Mouse (Mus musculus): ENCODE measurements around the gene Olfr970.
"Not testable (repeated sequence)": the region's sequence is repeated elsewhere in the genome, so short reads cannot be mapped to it uniquely, and the experiment has no call there.

Olfr970 gene

DNA sequence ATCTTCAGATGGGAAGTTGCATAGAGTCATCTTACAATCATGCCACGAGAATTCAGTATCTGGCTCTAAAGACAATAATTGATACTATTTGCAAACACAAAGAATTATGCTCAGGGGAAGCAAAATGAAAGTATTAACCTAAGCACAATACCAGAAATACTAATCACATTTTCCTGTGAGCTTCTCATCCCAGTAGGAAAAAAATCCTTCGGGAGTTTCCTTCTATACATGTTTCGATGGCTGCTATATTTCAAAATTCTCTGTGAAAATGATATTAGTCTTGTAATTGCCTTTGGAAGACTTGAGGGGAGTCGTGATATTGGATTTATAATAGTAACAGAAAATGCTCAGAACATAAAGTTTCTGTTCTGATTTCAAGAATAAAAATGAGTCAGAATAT is at the start of gene Olfr970:
TSS of gene Olfr970 (plus strand) at position 301 of the 400 bp plus-strand sequence.
- DNase-seq (ENCODE audit: low spot score), result no peak

DNA sequence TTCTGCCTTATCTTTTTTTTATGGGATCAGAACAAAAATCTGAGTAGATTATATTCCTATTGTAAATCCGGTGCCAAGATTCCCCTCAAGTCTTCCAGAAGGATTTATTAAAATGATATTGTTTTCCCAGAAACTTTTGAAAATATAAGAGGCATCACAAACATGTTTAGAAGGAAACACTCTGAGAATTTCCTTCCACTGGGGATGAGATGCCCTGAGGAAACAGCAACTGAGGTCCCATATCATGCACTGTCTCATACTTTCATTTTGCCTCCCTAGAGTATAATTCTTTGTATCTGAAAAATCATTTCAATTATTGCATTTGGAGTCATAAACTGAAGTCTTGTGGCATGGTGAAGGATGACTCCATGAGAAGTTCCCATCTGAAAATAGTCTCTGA is 25.5 kb upstream of the Olfr970 start, which contains the start of gene Olfr968:
TSS of gene Olfr968 (minus strand) at position 101 of the 400 bp plus-strand sequence.
- no peak for DNase-seq (ENCODE audit: low spot score)

DNA sequence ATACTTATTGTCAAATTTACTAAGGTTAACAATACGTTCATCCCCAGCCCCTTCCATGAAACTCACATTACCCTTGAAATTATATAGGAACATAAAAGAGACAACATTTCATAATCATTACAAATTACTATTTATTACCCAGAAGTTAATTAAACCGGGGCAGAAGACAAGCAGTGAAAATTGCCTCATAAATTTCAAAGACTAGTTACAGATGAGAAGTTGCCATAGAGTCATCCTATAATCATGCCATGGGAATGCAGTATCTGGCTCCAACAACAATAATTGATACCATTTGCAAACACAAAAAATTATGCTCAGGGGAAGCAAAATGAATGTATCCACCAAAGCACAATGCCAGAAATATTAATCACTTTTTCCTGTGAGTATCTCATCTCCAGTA is 18.1 kb upstream of the Olfr970 start, which contains the start of gene Olfr969:
TSS of gene Olfr969 (plus strand) at position 388 of the 400 bp plus-strand sequence.
- no peak for DNase-seq (ENCODE audit: low spot score)

DNA sequence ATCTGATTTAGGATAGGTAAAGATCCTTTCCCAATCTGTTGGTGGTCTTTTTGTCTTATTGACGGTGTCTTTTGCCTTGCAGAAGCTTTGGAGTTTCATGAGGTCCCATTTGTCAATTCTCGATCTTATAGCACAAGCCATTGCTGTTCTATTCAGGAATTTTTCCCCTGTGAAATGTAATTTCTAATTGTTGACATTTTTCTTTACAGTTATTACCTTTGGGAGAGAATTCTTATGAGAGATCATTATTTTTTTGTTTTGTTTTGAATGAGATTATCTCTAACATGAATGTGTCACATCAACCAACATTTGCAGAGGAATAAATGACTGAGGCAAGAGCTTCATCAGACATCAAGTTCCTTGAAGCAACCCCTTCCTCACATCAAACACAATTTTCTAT is 27.9 kb downstream of the Olfr970 start, which contains the start of gene Olfr971:
TSS of gene Olfr971 (plus strand) at position 301 of the 400 bp plus-strand sequence.
- not testable (repeated sequence) for DNase-seq (ENCODE audit: low spot score)

DNA sequence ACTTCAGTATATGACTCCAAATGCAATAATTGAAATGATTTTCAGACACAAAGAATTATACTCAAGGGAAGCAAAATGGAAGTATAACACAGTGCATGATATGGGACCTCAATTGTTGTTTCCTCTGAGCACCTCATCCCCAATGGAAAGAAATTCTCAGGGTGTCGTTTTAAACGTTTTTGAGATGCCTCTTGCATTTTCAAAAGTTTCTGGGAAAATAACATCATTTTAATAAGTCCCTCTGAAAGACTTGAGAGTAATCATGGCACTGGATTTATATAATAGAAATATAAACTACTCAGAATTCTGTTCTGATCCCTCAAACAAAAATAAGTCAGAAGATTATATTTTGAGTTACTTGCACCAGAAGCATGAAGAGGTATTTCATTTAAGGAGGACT is 57.5 kb downstream of the Olfr970 start, which contains the start of gene Olfr972:
TSS of gene Olfr972 (plus strand) at position 301 of the 400 bp plus-strand sequence.
- no peak for DNase-seq (ENCODE audit: low spot score)

All from MN1 (cell line).